Mouse (Mus musculus) thymus, postnatal 0 days (tissue): ENCODE results near the gene Col5a3. TPM values are rescaled to one million over a fixed set of nuclear protein-coding genes. Genes with fewer than 3 reads are reported as not detected.

ENCODE experiments used
- DNase-seq: peaks from one replicate; pipeline ENCODE4 v3.0.0-alpha.2; 2015; ENCODE audit warnings: low spot score
- polyA plus RNA-seq: library from polyadenylated mRNA; unstranded; fragments of >200 nt; fragmentation: Nextera tagmentation; extraction: Ambion mirVana; gene quantifications from 2 replicates; pipeline ENCODE4 v1.2.1, GENCODE M21; 2015

The Col5a3 gene
- polyA plus RNA-seq, 1 experiment from 2014 or later, result 1.9 TPM

- DNase-seq, result no peak
Measured at GRCm38 (mm10) chr9:20805706-20806105, 9.2 kb downstream of the Col5a3 start.

- DNase-seq, result no peak
Measured at GRCm38 (mm10) chr9:20805159-20805495, 9.7 kb downstream of the Col5a3 start.

GRCm38 (mm10) chr9:20804266-20805158, 10.4 kb downstream of the Col5a3 start:
- peak; percentile 53 for DNase-seq

- no peak for DNase-seq
Measured at GRCm38 (mm10) chr9:20794108-20794806, 20.6 kb downstream of the Col5a3 start.

GRCm38 (mm10) chr9:20790345-20790744, 24.5 kb downstream of the Col5a3 start:
- DNase-seq, result no peak

- DNase-seq, result no peak
Measured at GRCm38 (mm10) chr9:20789651-20790050, 25.2 kb downstream of the Col5a3 start.

GRCm38 (mm10) chr9:20787992-20788391, 26.9 kb downstream of the Col5a3 start:
- DNase-seq, result no peak

- DNase-seq, result no peak
Measured at GRCm38 (mm10) chr9:20785055-20785454, 29.8 kb downstream of the Col5a3 start.

- DNase-seq, result no peak
Measured at GRCm38 (mm10) chr9:20781286-20781685, 33.6 kb downstream of the Col5a3 start.

- peak; percentile 8 for DNase-seq
Measured at GRCm38 (mm10) chr9:20765274-20765673, 49.6 kb downstream of the Col5a3 start.

GRCm38 (mm10) chr9:20763099-20763498, 51.8 kb downstream of the Col5a3 start:
- DNase-seq, result no peak

- DNase-seq, result no peak
Measured at GRCm38 (mm10) chr9:20762197-20762961, 52.5 kb downstream of the Col5a3 start.

- no peak for DNase-seq
Measured at GRCm38 (mm10) chr9:20761388-20761787, 53.5 kb downstream of the Col5a3 start.

GRCm38 (mm10) chr9:20760813-20761212, 54.1 kb downstream of the Col5a3 start:
- no peak for DNase-seq

- DNase-seq, result no peak
Measured at GRCm38 (mm10) chr9:20758896-20759295, 56.0 kb downstream of the Col5a3 start.

GRCm38 (mm10) chr9:20758243-20758642, 56.6 kb downstream of the Col5a3 start:
- DNase-seq, result no peak

- DNase-seq, result peak; percentile 73
Measured at GRCm38 (mm10) chr9:20757087-20757955, 57.5 kb downstream of the Col5a3 start.

- no peak for DNase-seq
Measured at GRCm38 (mm10) chr9:20756081-20756700, 58.7 kb downstream of the Col5a3 start.

- no peak for DNase-seq
Measured at GRCm38 (mm10) chr9:20754335-20754734, 60.5 kb downstream of the Col5a3 start.

- DNase-seq, result peak; percentile 33
Measured at GRCm38 (mm10) chr9:20751477-20752029, 63.3 kb downstream of the Col5a3 start.
